9 mouse cellular contexts compared by ENCODE assay signal in the genomic region with DNA sequence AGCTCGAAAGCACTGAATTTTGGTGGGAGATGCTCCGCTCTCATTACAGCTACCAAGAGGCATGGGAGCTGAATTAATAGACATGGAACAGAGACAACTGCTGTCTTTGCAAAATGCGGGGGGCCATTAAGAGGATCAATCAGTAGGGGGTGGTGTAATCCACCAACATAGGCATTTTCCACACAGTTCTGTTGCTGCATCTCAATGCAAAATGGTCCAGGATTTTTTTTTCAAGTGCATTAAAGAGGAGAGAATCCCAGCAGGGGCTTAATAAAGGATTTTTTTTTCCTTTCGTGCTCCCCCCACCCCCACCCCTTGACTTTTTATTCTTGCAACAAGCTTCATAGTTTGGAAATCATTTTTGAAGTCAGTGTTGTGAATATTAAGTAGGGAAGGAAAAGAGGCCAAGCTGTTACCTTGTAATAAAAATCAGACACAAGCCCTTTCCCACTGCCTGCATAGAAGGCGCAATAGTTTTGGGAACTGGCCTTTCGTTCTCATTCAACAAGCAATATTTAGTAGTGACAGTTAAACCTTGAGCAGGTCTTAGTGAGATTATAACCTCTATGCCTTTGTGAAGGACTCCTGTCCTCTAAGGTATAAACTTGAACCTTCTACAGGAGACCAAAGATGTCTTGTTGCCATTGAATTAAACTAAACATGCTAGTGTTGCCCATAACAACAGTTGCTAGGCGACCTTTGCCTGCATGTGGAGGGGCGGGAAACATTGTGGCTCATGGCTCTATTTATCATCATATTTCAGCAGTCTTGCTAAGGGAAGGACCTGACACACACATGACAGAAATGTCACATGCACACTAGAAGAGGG.
DNase-seq lines count a peak whose midpoint lies in the region; ATAC-seq and TF ChIP-seq lines count a peak whose summit lies in the region.
"Had no signal": no experiment of that assay in that cellular context is flagged by ENCODE, and none has a peak within 500 bp of the region (broad histone marks: within the 10 kb centered on the region; RNA-seq: fewer than 3 reads in every experiment).

No protein-coding gene starts in this region.

- no peak overlapping the region for H3K4me3 ChIP-seq in stomach, postnatal 0 days (ENCODE audit: low read depth, low read length)
- no peak overlapping the region for H3K4me3 ChIP-seq in liver, embryonic 11.5 days (ENCODE audit: low read depth, low read length)
- H3K4me3 ChIP-seq: limb, embryonic 15.5 days had no signal

- no peak for ATAC-seq in stomach, postnatal 0 days (ENCODE audit: low FRiP score, low TSS enrichment)
- ATAC-seq in liver, embryonic 11.5 days (replicated peaks; ENCODE audit: low FRiP score), result no peak

- DNase-seq in layer of hippocampus, adult 11-12 months (ENCODE audit: low spot score), result peak; percentile 53
- no peak for DNase-seq in layer of hippocampus, adult 9-10 months (ENCODE audit: low spot score)
- peak; percentile 42 to 68 for DNase-seq in frontal cortex, postnatal 36 days (ENCODE audit: low spot score in 2 of 2)
- DNase-seq in mesoderm, embryonic 11.5 days (ENCODE audit: low read depth, low spot score), result peak; percentile 60
- DNase-seq in right cerebral cortex, postnatal 14 days, result peak; percentile 33
- DNase-seq in stomach, postnatal 0 days (ENCODE audit: low spot score), result no peak
- DNase-seq in B cell, adult 2 months, result no peak
- DNase-seq in liver, embryonic 11.5 days (ENCODE audit: low spot score), result no peak

- no peaks in the 10 kb centered on the region for H3K4me1 ChIP-seq in stomach, postnatal 0 days (replicated peaks; ENCODE audit: control insufficient read depth, insufficient read depth)
- H3K4me1 ChIP-seq in liver, embryonic 11.5 days (replicated peaks; ENCODE audit: control insufficient read depth, insufficient read depth, low read length), result no peaks in the 10 kb centered on the region
- H3K4me1 ChIP-seq: limb, embryonic 15.5 days had no signal

- H3K36me3 ChIP-seq in stomach, postnatal 0 days (ENCODE audit: control insufficient read depth, insufficient read depth, low read length), result no peaks in the 10 kb centered on the region
- H3K36me3 ChIP-seq in liver, embryonic 11.5 days (ENCODE audit: control insufficient read depth, insufficient read depth, low read length), result no peaks in the 10 kb centered on the region
- H3K36me3 ChIP-seq: limb, embryonic 15.5 days had no signal

- H3K27ac ChIP-seq in stomach, postnatal 0 days (replicated peaks), result no peak overlapping the region
- no peak overlapping the region for H3K27ac ChIP-seq in liver, embryonic 11.5 days (ENCODE audit: low read depth, low read length)
- H3K27ac ChIP-seq: limb, embryonic 15.5 days had no signal

- no peak for TF ChIP-seq EP300 in stomach, postnatal 0 days (optimal IDR thresholded peaks at IDR 0.05)

- no peak for TF ChIP-seq CTCF in stomach, postnatal 0 days (IDR thresholded peaks at IDR 0.05; ENCODE audit: low read depth)

- no peak overlapping the region for H3K9ac ChIP-seq in stomach, postnatal 0 days (ENCODE audit: low read length)
- no peak overlapping the region for H3K9ac ChIP-seq in liver, embryonic 11.5 days (ENCODE audit: low read depth, low read length)
- H3K9ac ChIP-seq: limb, embryonic 15.5 days had no signal

- H3K4me2 ChIP-seq in stomach, postnatal 0 days (replicated peaks; ENCODE audit: low read depth), result no peak overlapping the region
- H3K4me2 ChIP-seq in liver, embryonic 11.5 days, result no peak overlapping the region
- H3K4me2 ChIP-seq: limb, embryonic 15.5 days had no signal

- H3K27me3 ChIP-seq in stomach, postnatal 0 days (ENCODE audit: control insufficient read depth, insufficient read depth, low read length), result no peaks in the 10 kb centered on the region
- H3K27me3 ChIP-seq in liver, embryonic 11.5 days (replicated peaks; ENCODE audit: control insufficient read depth, insufficient read depth, low read length), result no peaks in the 10 kb centered on the region
- H3K27me3 ChIP-seq: limb, embryonic 15.5 days had no signal

- H3K9me3 ChIP-seq in stomach, postnatal 0 days (ENCODE audit: control insufficient read depth, low read length), result no peaks in the 10 kb centered on the region
- no peaks in the 10 kb centered on the region for H3K9me3 ChIP-seq in liver, embryonic 11.5 days (ENCODE audit: control insufficient read depth, low read length)
- H3K9me3 ChIP-seq: limb, embryonic 15.5 days had no signal

- 69% methylated on average over 8 of the region's 8 CpGs for WGBS in stomach, postnatal 0 days
- WGBS in liver, embryonic 11.5 days, result 75% methylated on average over 8 of the region's 8 CpGs

Comparison
In these comparisons a context has a peak if more than half of its experiments do, and no peak if none do; other contexts are left out.
1. DNase-seq: peak in layer of hippocampus, adult 11-12 months (single experiment), frontal cortex, postnatal 36 days (2 of 2), mesoderm, embryonic 11.5 days (single experiment) and right cerebral cortex, postnatal 14 days (single experiment); none in layer of hippocampus, adult 9-10 months (single experiment), stomach, postnatal 0 days (single experiment), B cell, adult 2 months (0 of 2) and liver, embryonic 11.5 days (single experiment).